Mouse (Mus musculus) MEL (cell line): Measurements from ENCODE around the gene Manba.

Source experiments
- CTCF ChIP-seq, 3 experiments: IDR thresholded peaks in 2 of 3; conservative IDR thresholded peaks in 1 of 3; 2 replicates each; pipeline ENCODE4 v1.5.1; 2011 to 2012; ENCODE audit warnings: low read length in 3 of 3, low read depth in 2 of 3, mild to moderate bottlenecking in 2 of 3, improper control_type of control experiment in 1 of 3, inconsistent platforms in 1 of 3, mixed read lengths in 1 of 3, moderate library complexity in 1 of 3; ENCODE audit not compliant: control insufficient read depth in 1 of 3, insufficient read depth in 1 of 3, poor library complexity in 1 of 3, severe bottlenecking in 1 of 3
- E2F4 ChIP-seq: IDR thresholded peaks from 2 replicates; pipeline ENCODE4 v1.6.1; 2011; ENCODE audit warnings: low read depth, low read length, improper control_type of control experiment, borderline replicate concordance
- EP300 ChIP-seq, 2 experiments: IDR thresholded peaks; 2 replicates each; pipeline ENCODE4 v1.6.1; 2011; ENCODE audit warnings: improper control_type of control experiment in 2 of 2, low read length in 2 of 2, low read depth in 1 of 2, mild to moderate bottlenecking in 1 of 2
- MAFK ChIP-seq: IDR thresholded peaks from 2 replicates; pipeline ENCODE4 v1.6.1; 2011; ENCODE audit warnings: low read depth, mild to moderate bottlenecking, low read length, improper control_type of control experiment, borderline replicate concordance
- MAX ChIP-seq: IDR thresholded peaks from 2 replicates; pipeline ENCODE4 v1.6.1; 2011; ENCODE audit warnings: low read length, improper control_type of control experiment
- MAZ ChIP-seq: IDR thresholded peaks from 2 replicates; pipeline ENCODE4 v1.6.1; 2012; ENCODE audit warnings: low read depth, mild to moderate bottlenecking, inconsistent platforms, low read length, improper control_type of control experiment
- MXI1 ChIP-seq: IDR thresholded peaks from 2 replicates; pipeline ENCODE4 v1.6.1; 2011; ENCODE audit warnings: mild to moderate bottlenecking, low read depth, low read length, improper control_type of control experiment
- NELFE ChIP-seq: IDR thresholded peaks from 2 replicates; pipeline ENCODE4 v1.6.1; 2011; ENCODE audit warnings: low read depth, low read length, improper control_type of control experiment
- POLR2A ChIP-seq, 2 experiments: IDR thresholded peaks; 2 replicates each; pipeline ENCODE4 v1.6.1; 2011 to 2012; ENCODE audit warnings: low read length in 2 of 2, mild to moderate bottlenecking in 2 of 2, control low read depth in 1 of 2, improper control_type of control experiment in 1 of 2, low read depth in 1 of 2, moderate library complexity in 1 of 2; ENCODE audit not compliant: control insufficient read depth in 1 of 2, insufficient read depth in 1 of 2, poor library complexity in 1 of 2
- POLR2AphosphoS5 ChIP-seq: IDR thresholded peaks from 2 replicates; pipeline ENCODE4 v1.6.1; 2012; ENCODE audit warnings: low read depth, borderline replicate concordance, mild to moderate bottlenecking, inconsistent platforms, low read length, moderate library complexity, mixed read lengths

- no peak for TF ChIP-seq MAFK
- TF ChIP-seq CTCF (IDR thresholded peaks at IDR 0.05 in 2 of 3, conservative IDR thresholded peaks at IDR 0.05 in 1 of 3; ENCODE audit: control insufficient read depth in 1 of 3, insufficient read depth in 1 of 3, low read depth in 2 of 3, low read length in 3 of 3, poor library complexity in 1 of 3, severe bottlenecking in 1 of 3): no peak
- no peak for TF ChIP-seq EP300 (IDR thresholded peaks at IDR 0.05; ENCODE audit: low read depth in 1 of 2, low read length in 2 of 2)
- no peak for TF ChIP-seq E2F4
- TF ChIP-seq POLR2AphosphoS5: no peak
- TF ChIP-seq MAX: no peak
- TF ChIP-seq NELFE: no peak
- TF ChIP-seq MAZ: no peak
- no peak for TF ChIP-seq POLR2A (IDR thresholded peaks at IDR 0.05; ENCODE audit: control insufficient read depth in 1 of 2, insufficient read depth in 1 of 2, low read depth in 1 of 2, low read length in 2 of 2, poor library complexity in 1 of 2)
- TF ChIP-seq MXI1: no peak
Measured at GRCm38 (mm10) chr3:135491102-135491501, 5.7 kb downstream of the Manba start.
